ENCODE assay signal across 8 mouse cellular contexts in the genomic region with DNA sequence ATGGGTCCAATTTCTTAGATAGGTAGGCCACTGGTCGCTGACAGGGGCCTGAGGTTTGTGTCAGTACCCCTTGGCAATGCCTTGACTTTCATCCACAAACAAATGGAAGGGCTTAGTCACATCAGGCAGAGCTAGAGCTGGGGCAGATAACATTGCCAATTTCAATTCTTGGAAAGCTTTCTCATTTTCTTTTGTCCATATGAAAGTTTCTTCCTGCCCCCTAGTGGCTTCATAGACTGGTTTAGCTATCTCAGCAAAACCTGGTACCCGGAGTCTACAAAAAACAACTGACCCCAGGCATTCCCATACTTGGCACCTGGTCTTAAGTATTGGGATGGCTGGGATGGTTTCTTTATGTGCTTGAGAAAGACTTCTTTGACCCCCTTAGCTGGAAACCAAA.
DNase-seq lines count a peak whose midpoint lies in the region; TF ChIP-seq lines count a peak whose summit lies in the region.
"Had no signal": no experiment of that assay in that cellular context is flagged by ENCODE, and none has a peak within 500 bp of the region (broad histone marks: within the 10 kb centered on the region; RNA-seq: fewer than 3 reads in every experiment).

No protein-coding gene starts in this region.

- no peaks in the 10 kb centered on the region for H3K4me1 ChIP-seq in ES-E14 (ENCODE audit: control insufficient read depth in 2 of 2, insufficient read depth in 2 of 2, low read length in 2 of 2, poor library complexity in 1 of 2)
- H3K4me1 ChIP-seq: limb, embryonic 13.5 days had no signal

- in situ Hi-C loops in ES-E14 (cut with MboI; ENCODE audit: low sequenced_read_pairs in 2 of 2, unreplicated experiment in 2 of 2), result no loop called here

- peak; percentile 66 for DNase-seq in kidney, adult 9 months
- DNase-seq in kidney, adult 11 months, result no peak
- DNase-seq in ES-E14 (ENCODE audit: low read depth, low spot score) (no peak), R1 (ENCODE audit: low read depth, low spot score) (peak; percentile 44)
- DNase-seq in layer of hippocampus, adult 9-10 months (ENCODE audit: low spot score), result peak; percentile 33
- no peak for DNase-seq in thymus, postnatal 4 days
- no peak for DNase-seq in natural killer cell, adult 2 months (ENCODE audit: low spot score in 2 of 2)

- H3K4me3 ChIP-seq in ES-E14 (ENCODE audit: insufficient read depth in 1 of 2, low read depth in 1 of 2, low read length in 2 of 2, poor library complexity in 1 of 2, severe bottlenecking in 1 of 2), result no peak overlapping the region
- H3K4me3 ChIP-seq: limb, embryonic 13.5 days had no signal

- 0 out of 2 replicates have a peak overlapping the region, but pooled peaks have one; percentile 5 for H3K9ac ChIP-seq in ES-E14 (ENCODE audit: insufficient read depth, low read depth, low read length, poor library complexity, severe bottlenecking)
- H3K9ac ChIP-seq: limb, embryonic 13.5 days had no signal

- no peaks in the 10 kb centered on the region for H3K36me3 ChIP-seq in ES-E14 (ENCODE audit: control insufficient read depth, insufficient read depth, low read length, poor library complexity, severe bottlenecking)
- H3K36me3 ChIP-seq: limb, embryonic 13.5 days had no signal

- H3K9me3 ChIP-seq in ES-E14 (ENCODE audit: control insufficient read depth, insufficient read depth, low read depth, low read length), result no peaks in the 10 kb centered on the region
- H3K9me3 ChIP-seq: limb, embryonic 13.5 days had no signal

- no peak overlapping the region for H3K27ac ChIP-seq in ES-E14 (ENCODE audit: insufficient read depth, low read depth, low read length, poor library complexity, severe bottlenecking)
- H3K27ac ChIP-seq: limb, embryonic 13.5 days had no signal

TF ChIP-seq in ES-E14, 5 proteins besides CTCF, POLR2A, EP300 and RAD21:
- TF ChIP-seq ZC3H11A (IDR thresholded peaks at IDR 0.05; ENCODE audit: borderline replicate concordance, low read depth, low read length) (peak; percentile 70), MAFK (IDR thresholded peaks at IDR 0.05; ENCODE audit: insufficient read depth, low read depth, low read length) (peak; percentile 78; the same call in 1 of the 2 replicates), ZNF384 (IDR thresholded peaks at IDR 0.05; ENCODE audit: low read depth, low read length) (no peak), HCFC1 (IDR thresholded peaks at IDR 0.05; ENCODE audit: borderline replicate concordance, insufficient read depth, low read length) (no peak), CHD2 (IDR thresholded peaks at IDR 0.05; ENCODE audit: low read depth, low read length) (no peak)

Comparison
In these comparisons a context has a peak if more than half of its experiments do, and no peak if none do; other contexts are left out.
1. DNase-seq: peak in kidney, adult 9 months (single experiment), R1 (single experiment) and layer of hippocampus, adult 9-10 months (single experiment); none in kidney, adult 11 months (single experiment), ES-E14 (single experiment), thymus, postnatal 4 days (single experiment) and natural killer cell, adult 2 months (0 of 2).